Mouse (Mus musculus) embryonic facial prominence, embryonic 15.5 days (tissue): ENCODE measurements around the gene Ankra2. TPM values are rescaled to one million over a fixed set of nuclear protein-coding genes. Genes with fewer than 3 reads are reported as not detected.

Experiments
- ATAC-seq: fragments of 200-750 bp; cut with Nextera tagmentation; 2 replicates; pipeline ENCODE4 v1.8.0; 2017; ENCODE audit warnings: low read depth, moderate TSS enrichment; ENCODE audit not compliant: insufficient number of reproducible peaks, low FRiP score, low TSS enrichment
- H3K27ac ChIP-seq: fragments of 300-500 bp; sonication (generic); replicated peaks from 2 replicates; pipeline ENCODE4 v1.5.1; 2015; ENCODE audit warnings: mild to moderate bottlenecking, inconsistent platforms
- H3K27me3 ChIP-seq: fragments of 300-500 bp; sonication (generic); 2 replicates; pipeline ENCODE4 v1.6.1; 2015; ENCODE audit warnings: inconsistent platforms
- H3K36me3 ChIP-seq: fragments of 300-500 bp; sonication (generic); 2 replicates; pipeline ENCODE4 v1.6.1; 2015; ENCODE audit warnings: mild to moderate bottlenecking, inconsistent platforms
- H3K4me1 ChIP-seq: fragments of 300-500 bp; sonication (generic); 2 replicates; pipeline ENCODE4 v1.6.1; 2015; ENCODE audit warnings: inconsistent platforms
- H3K4me2 ChIP-seq: fragments of 300-500 bp; sonication (generic); replicated peaks from 2 replicates; pipeline ENCODE4 v1.6.1; 2015; ENCODE audit warnings: mild to moderate bottlenecking, inconsistent platforms
- H3K4me3 ChIP-seq: fragments of 300-500 bp; sonication (generic); replicated peaks from 2 replicates; pipeline ENCODE4 v1.5.1; 2015; ENCODE audit warnings: mild to moderate bottlenecking, inconsistent platforms
- H3K9ac ChIP-seq: fragments of 300-500 bp; sonication (generic); 2 replicates; pipeline ENCODE4 v1.6.1; 2015; ENCODE audit warnings: inconsistent platforms
- H3K9me3 ChIP-seq: fragments of 300-500 bp; sonication (generic); replicated peaks from 2 replicates; pipeline ENCODE4 v1.6.1; 2016; ENCODE audit warnings: inconsistent platforms
- whole genome bisulfite sequencing: fragments of 180-500 bp; shearing (Covaris S2); methylation state at CpG from one replicate; pipeline ENCODE4 v1.1.7; 2015; 5-methylcytosine and 5-hydroxymethylcytosine counted together
- polyA plus RNA-seq: library from polyadenylated mRNA; unstranded; fragments of >200 nt; fragmentation: Nextera tagmentation; extraction: Ambion mirVana; gene quantifications from 2 replicates; pipeline ENCODE4 v1.2.1, GENCODE M21; 2015

The Ankra2 gene
- polyA plus RNA-seq, 1 experiment from 2014 or later, result 25.7 TPM

GRCm38 (mm10) chr13:98297883-98298482 lies 35.1 kb downstream of the Ankra2 start:
- H3K27me3 ChIP-seq, result no peaks in the 10 kb centered on the region
- no peak overlapping the region for H3K9ac ChIP-seq
- H3K4me2 ChIP-seq, result no peak overlapping the region
- WGBS, result 90% methylated on average over 6 of the region's 6 CpGs
- H3K36me3 ChIP-seq, result no peaks in the 10 kb centered on the region
- H3K4me3 ChIP-seq, result no peak overlapping the region
- H3K27ac ChIP-seq, result 0 out of 2 replicates have a peak overlapping the region, but pooled peaks have one; percentile 11
- 0 out of 2 replicates have a peak, but pooled peaks cover 4% of the 10 kb centered on the region for H3K4me1 ChIP-seq
- ATAC-seq, result no peak
- H3K9me3 ChIP-seq, result no peaks in the 10 kb centered on the region

GRCm38 (mm10) chr13:98298833-98299758 lies 36.2 kb downstream of the Ankra2 start:
- H3K9ac ChIP-seq, result no peak overlapping the region
- no peaks in the 10 kb centered on the region for H3K36me3 ChIP-seq
- H3K4me3 ChIP-seq, result no peak overlapping the region; the same call in 1 of the 2 replicates
- no peaks in the 10 kb centered on the region for H3K9me3 ChIP-seq
- 42% methylated on average over 21 of the region's 21 CpGs for WGBS
- ATAC-seq, result peak; percentile 52; the same call in 1 of the 2 replicates
- H3K27ac ChIP-seq, result no peak overlapping the region
- H3K27me3 ChIP-seq, result no peaks in the 10 kb centered on the region
- H3K4me2 ChIP-seq, result peak overlapping the region; percentile 40
- H3K4me1 ChIP-seq, result 0 out of 2 replicates have a peak, but pooled peaks cover 4% of the 10 kb centered on the region

GRCm38 (mm10) chr13:98305257-98305656 lies 42.4 kb downstream of the Ankra2 start:
- no peak overlapping the region for H3K9ac ChIP-seq
- H3K4me1 ChIP-seq, result peaks cover 5% of the 10 kb centered on the region; the same call in 1 of the 2 replicates
- no peak overlapping the region for H3K27ac ChIP-seq
- peaks cover 19% of the 10 kb centered on the region for H3K36me3 ChIP-seq
- ATAC-seq, result no peak
- H3K9me3 ChIP-seq, result no peaks in the 10 kb centered on the region
- no peak overlapping the region for H3K4me2 ChIP-seq
- no peaks in the 10 kb centered on the region for H3K27me3 ChIP-seq
- 91% methylated on average over 9 of the region's 9 CpGs for WGBS
- no peak overlapping the region for H3K4me3 ChIP-seq

GRCm38 (mm10) chr13:98306393-98306792 lies 43.5 kb downstream of the Ankra2 start:
- no peak for ATAC-seq
- WGBS, result 36% methylated on average over 5 of the region's 5 CpGs
- H3K27ac ChIP-seq, result no peak overlapping the region
- no peaks in the 10 kb centered on the region for H3K9me3 ChIP-seq
- H3K4me1 ChIP-seq, result peaks cover 5% of the 10 kb centered on the region; the same call in 1 of the 2 replicates
- H3K36me3 ChIP-seq, result peaks cover 30% of the 10 kb centered on the region
- H3K9ac ChIP-seq, result no peak overlapping the region
- H3K27me3 ChIP-seq, result no peaks in the 10 kb centered on the region
- H3K4me2 ChIP-seq, result no peak overlapping the region
- H3K4me3 ChIP-seq, result no peak overlapping the region

- no peak overlapping the region for H3K9ac ChIP-seq
Observed at GRCm38 (mm10) chr13:98306852-98307475, 44.1 kb downstream of the Ankra2 start.

GRCm38 (mm10) chr13:98308004-98308403 lies 45.1 kb downstream of the Ankra2 start:
- no peak overlapping the region for H3K27ac ChIP-seq
- H3K4me1 ChIP-seq, result peaks cover 5% of the 10 kb centered on the region; the same call in 1 of the 2 replicates
- H3K4me2 ChIP-seq, result no peak overlapping the region
- no peak overlapping the region for H3K4me3 ChIP-seq
- H3K27me3 ChIP-seq, result no peaks in the 10 kb centered on the region
- no peaks in the 10 kb centered on the region for H3K9me3 ChIP-seq
- ATAC-seq, result no peak
- peaks cover 44% of the 10 kb centered on the region for H3K36me3 ChIP-seq
- H3K9ac ChIP-seq, result no peak overlapping the region
- 73% methylated on average over 5 of the region's 5 CpGs for WGBS

More at GRCm38 (mm10) chr13:98306852-98307475, 44.1 kb downstream of the Ankra2 start:
- Histone ChIP-seq H3K36me3 (peaks cover 36% of the 10 kb centered on the region), H3K4me1 (peaks cover 5% of the 10 kb centered on the region; the same call in 1 of the 2 replicates), H3K27ac (peak overlapping the region; percentile 45; the same call in 1 of the 2 replicates), H3K4me3 (no peak overlapping the region), H3K4me2 (no peak overlapping the region), H3K9me3 (no peaks in the 10 kb centered on the region), H3K27me3 (no peaks in the 10 kb centered on the region)
- no peak for ATAC-seq
- 37% methylated on average over 14 of the region's 14 CpGs for WGBS

GRCm38 (mm10) chr13:98308724-98309123 lies 45.9 kb downstream of the Ankra2 start:
- H3K36me3 ChIP-seq, result peaks cover 51% of the 10 kb centered on the region
- H3K4me1 ChIP-seq, result peaks cover 5% of the 10 kb centered on the region; the same call in 1 of the 2 replicates
- no peak overlapping the region for H3K4me3 ChIP-seq
- 60% methylated on average over 4 of the region's 4 CpGs for WGBS
- H3K27ac ChIP-seq, result no peak overlapping the region
- no peak for ATAC-seq
- H3K27me3 ChIP-seq, result no peaks in the 10 kb centered on the region
- no peak overlapping the region for H3K4me2 ChIP-seq
- H3K9me3 ChIP-seq, result no peaks in the 10 kb centered on the region
- H3K9ac ChIP-seq, result no peak overlapping the region

- no peak overlapping the region for H3K27ac ChIP-seq
- no peak overlapping the region for H3K9ac ChIP-seq
- no peaks in the 10 kb centered on the region for H3K27me3 ChIP-seq
- no peaks in the 10 kb centered on the region for H3K9me3 ChIP-seq
- H3K36me3 ChIP-seq, result peaks cover 52% of the 10 kb centered on the region
- WGBS, result 90% methylated on average over 5 of the region's 5 CpGs
- no peak overlapping the region for H3K4me3 ChIP-seq
- no peak overlapping the region for H3K4me2 ChIP-seq
- ATAC-seq, result no peak
- peaks cover 13% of the 10 kb centered on the region for H3K4me1 ChIP-seq
Observed at GRCm38 (mm10) chr13:98311597-98311996, 48.7 kb downstream of the Ankra2 start.

GRCm38 (mm10) chr13:98313631-98314030 lies 50.8 kb downstream of the Ankra2 start:
- peaks cover 16% of the 10 kb centered on the region for H3K4me1 ChIP-seq
- no peaks in the 10 kb centered on the region for H3K9me3 ChIP-seq
- 69% methylated on average over 7 of the region's 7 CpGs for WGBS
- peaks cover 45% of the 10 kb centered on the region for H3K36me3 ChIP-seq
- no peak overlapping the region for H3K4me2 ChIP-seq
- no peak for ATAC-seq
- H3K9ac ChIP-seq, result no peak overlapping the region
- H3K27me3 ChIP-seq, result no peaks in the 10 kb centered on the region
- no peak overlapping the region for H3K27ac ChIP-seq
- H3K4me3 ChIP-seq, result no peak overlapping the region

GRCm38 (mm10) chr13:98315124-98315523 lies 52.2 kb downstream of the Ankra2 start:
- Histone ChIP-seq H3K9me3 (no peaks in the 10 kb centered on the region), H3K27me3 (no peaks in the 10 kb centered on the region), H3K36me3 (peaks cover 35% of the 10 kb centered on the region), H3K4me1 (peaks cover 16% of the 10 kb centered on the region), H3K9ac (no peak overlapping the region), H3K4me3 (peak overlapping the region; percentile 21; the same call in 1 of the 2 replicates), H3K27ac (no peak overlapping the region), H3K4me2 (peak overlapping the region; percentile 55)
- no peak for ATAC-seq
- 59% methylated on average over 4 of the region's 4 CpGs for WGBS

GRCm38 (mm10) chr13:98316140-98316479 lies 53.2 kb downstream of the Ankra2 start:
- Histone ChIP-seq H3K9me3 (no peaks in the 10 kb centered on the region), H3K36me3 (peaks cover 25% of the 10 kb centered on the region), H3K27me3 (no peaks in the 10 kb centered on the region), H3K4me3 (peak overlapping the region; percentile 84), H3K27ac (peak overlapping the region; percentile 92), H3K4me2 (peak overlapping the region; percentile 55), H3K9ac (peak overlapping the region; percentile 98), H3K4me1 (peaks cover 16% of the 10 kb centered on the region)
- WGBS, result 0% methylated on average over 17 of the region's 17 CpGs
- no peak for ATAC-seq
